Mouse (Mus musculus): Measurements from ENCODE around the gene Prrc2b.

Prrc2b gene

GRCm38 (mm10) chr2:32275823-32276222 lies 124.9 kb downstream of the Prrc2b start:
- no peak for DNase-seq (ENCODE audit: low spot score in 2 of 2)

- DNase-seq (ENCODE audit: low spot score in 2 of 2): no peak
Measured at GRCm38 (mm10) chr2:32282289-32282688, 131.4 kb downstream of the Prrc2b start.

- peak; percentile 56 to 79 for DNase-seq (ENCODE audit: low spot score in 2 of 2)
Measured at GRCm38 (mm10) chr2:32282727-32283126, 131.8 kb downstream of the Prrc2b start.

GRCm38 (mm10) chr2:32283986-32284385 lies 133.1 kb downstream of the Prrc2b start:
- DNase-seq (ENCODE audit: low spot score in 2 of 2): no peak

All from spleen, postnatal 4 days (tissue).